Mouse (Mus musculus) erythroid progenitor cell, adult 5-6 weeks (primary cell): ENCODE results near the gene Ccl19. TPM values are rescaled to one million over a fixed set of nuclear protein-coding genes. Genes with fewer than 3 reads are reported as not detected.
"Not testable (repeated sequence)": the region's sequence is repeated elsewhere in the genome, so short reads cannot be mapped to it uniquely, and the experiment has no call there.

Experiments
- ATAC-seq: replicated peaks from 2 replicates; pipeline ENCODE4 v1.8.0; 2016; ENCODE audit warnings: moderate number of reproducible peaks, mild to moderate bottlenecking, moderate TSS enrichment, inconsistent platforms; ENCODE audit not compliant: poor library complexity, low FRiP score, severe bottlenecking
- total RNA-seq, 2 experiments: library from RNA; stranded (forward) in 1 of 2; stranded (reverse) in 1 of 2; fragments of 150-400 nt in 1 of 2; fragments of 186-747, 209-891 nt in 1 of 2; gene quantifications; 2 replicates each; pipeline versions ENCODE4 v1.2.3 to v1.2.4; 2015 to 2017; ENCODE audit warnings: low replicate concordance in 2 of 2

The Ccl19 gene
- total RNA-seq (2015; ENCODE audit: low replicate concordance) (3.6 TPM in 1 of 2 replicates, not detected in the other), total RNA-seq (2017; ENCODE audit: low replicate concordance) (not detected in 2 replicates)

GRCm38 (mm10) chr4:42756477-42756876 is at the start of gene Ccl19:
Ccl19 (minus strand) TSS chr4:42756577.
- not testable (repeated sequence) for ATAC-seq

GRCm38 (mm10) chr4:42773893-42774292 is 17.5 kb upstream of the Ccl19 start, which contains the start of gene Ccl21a:
Ccl21a (minus strand) TSS chr4:42773993.
- ATAC-seq, result not testable (repeated sequence)

GRCm38 (mm10) chr4:42735245-42735644 is 21.1 kb downstream of the Ccl19 start, which contains the start of gene 4930578G10Rik:
4930578G10Rik (plus strand) TSS chr4:42735545.
- ATAC-seq, result not testable (repeated sequence)

Other genes with a start within 250 kb of the Ccl19 start
- not detected in 2 replicates for gene Fam205a2, start 228.4 kb downstream of the Ccl19 start, total RNA-seq (2015; ENCODE audit: low replicate concordance)
- 0.23 and 0.39 TPM in 2 replicates for gene Fam205a2, start 228.4 kb downstream of the Ccl19 start, total RNA-seq (2017; ENCODE audit: low replicate concordance)
- not detected in 2 replicates for gene Gm10591, start 144.4 kb downstream of the Ccl19 start, total RNA-seq (2015; ENCODE audit: low replicate concordance)
- gene Gm10591, start 144.4 kb downstream of the Ccl19 start, total RNA-seq (2017; ENCODE audit: low replicate concordance), result not detected in 2 replicates
- not detected in 2 replicates for gene Gm2564, start 126.9 kb downstream of the Ccl19 start, total RNA-seq (2015; ENCODE audit: low replicate concordance)
- gene Gm2564, start 126.9 kb downstream of the Ccl19 start, total RNA-seq (2017; ENCODE audit: low replicate concordance), result not detected in 2 replicates
- not detected in 2 replicates for gene Ccl27b, start 101.3 kb downstream of the Ccl19 start, total RNA-seq (2015; ENCODE audit: low replicate concordance)
- gene Ccl27b, start 101.3 kb downstream of the Ccl19 start, total RNA-seq (2017; ENCODE audit: low replicate concordance), result not detected in 2 replicates
- gene Il11ra2, start 94.7 kb downstream of the Ccl19 start, total RNA-seq (2015; ENCODE audit: low replicate concordance), result not detected in 2 replicates
- gene Il11ra2, start 94.7 kb downstream of the Ccl19 start, total RNA-seq (2017; ENCODE audit: low replicate concordance), result not detected in 2 replicates
- not detected in 2 replicates for gene 4930578G10Rik, start 21.0 kb downstream of the Ccl19 start, total RNA-seq (2015; ENCODE audit: low replicate concordance)
- gene 4930578G10Rik, start 21.0 kb downstream of the Ccl19 start, total RNA-seq (2017; ENCODE audit: low replicate concordance), result not detected in 2 replicates
- gene Ccl21a, start 17.4 kb upstream of the Ccl19 start, total RNA-seq (2015; ENCODE audit: low replicate concordance), result not detected in 2 replicates
- not detected in 2 replicates for gene Ccl21a, start 17.4 kb upstream of the Ccl19 start, total RNA-seq (2017; ENCODE audit: low replicate concordance)
- 0.36 and 0.84 TPM in 2 replicates for gene Fam205a1, start 97.3 kb upstream of the Ccl19 start, total RNA-seq (2015; ENCODE audit: low replicate concordance)
- gene Fam205a1, start 97.3 kb upstream of the Ccl19 start, total RNA-seq (2017; ENCODE audit: low replicate concordance), result not detected in 2 replicates
- not detected in 2 replicates for gene Gm12394, start 100.2 kb upstream of the Ccl19 start, total RNA-seq (2015; ENCODE audit: low replicate concordance)
- not detected in 2 replicates for gene Gm12394, start 100.2 kb upstream of the Ccl19 start, total RNA-seq (2017; ENCODE audit: low replicate concordance)
- gene Fam205c, start 117.7 kb upstream of the Ccl19 start, total RNA-seq (2015; ENCODE audit: low replicate concordance), result not detected in 2 replicates
- not detected in 2 replicates for gene Fam205c, start 117.7 kb upstream of the Ccl19 start, total RNA-seq (2017; ENCODE audit: low replicate concordance)
- gene Phf24, start 160.1 kb upstream of the Ccl19 start, total RNA-seq (2015; ENCODE audit: low replicate concordance), result not detected in 2 replicates
- gene Phf24, start 160.1 kb upstream of the Ccl19 start, total RNA-seq (2017; ENCODE audit: low replicate concordance), result under 0.01 TPM in 1 of 2 replicates, not detected in the other
- gene Dnajb5, start 193.2 kb upstream of the Ccl19 start, total RNA-seq (2015; ENCODE audit: low replicate concordance), result 2.1 TPM in 1 of 2 replicates, not detected in the other
- gene Dnajb5, start 193.2 kb upstream of the Ccl19 start, total RNA-seq (2017; ENCODE audit: low replicate concordance), result 0.51 and 2.0 TPM in 2 replicates
- not detected in 2 replicates for gene 1700022I11Rik, start 213.0 kb upstream of the Ccl19 start, total RNA-seq (2015; ENCODE audit: low replicate concordance)
- not detected in 2 replicates for gene 1700022I11Rik, start 213.0 kb upstream of the Ccl19 start, total RNA-seq (2017; ENCODE audit: low replicate concordance)
- gene Vcp, start 243.9 kb upstream of the Ccl19 start, total RNA-seq (2015; ENCODE audit: low replicate concordance), result 68.3 and 73.9 TPM in 2 replicates
- gene Vcp, start 243.9 kb upstream of the Ccl19 start, total RNA-seq (2017; ENCODE audit: low replicate concordance), result 120 and 189 TPM in 2 replicates